Comparison of ENCODE assay signal across 13 mouse cellular contexts in the genomic region with DNA sequence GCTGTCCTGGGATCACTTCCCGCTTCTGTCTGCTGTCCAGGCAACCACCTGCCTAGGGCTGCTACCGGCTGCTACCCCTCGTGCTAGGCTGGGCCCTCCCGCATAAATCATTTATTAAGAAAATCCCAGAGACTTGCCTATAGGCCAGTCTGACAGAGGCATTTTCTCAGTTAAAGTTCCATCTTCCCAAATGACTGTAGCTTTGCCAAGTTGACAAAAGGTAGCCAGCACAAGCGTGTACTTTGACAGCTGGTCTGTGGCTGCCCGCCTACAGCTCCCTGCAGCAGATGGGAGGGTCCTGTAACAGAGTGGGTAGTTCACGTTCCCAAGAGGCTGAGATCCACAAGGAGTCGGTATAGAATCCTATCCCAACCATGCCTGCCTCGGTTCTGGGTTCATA. TPM values are rescaled to one million over a fixed set of nuclear protein-coding genes. Genes with fewer than 3 reads are reported as not detected.
DNase-seq lines count a peak whose midpoint lies in the region; ATAC-seq lines count a peak whose summit lies in the region.
"Had no signal": no experiment of that assay in that cellular context is flagged by ENCODE, and none has a peak within 500 bp of the region (broad histone marks: within the 10 kb centered on the region; RNA-seq: fewer than 3 reads in every experiment).

No protein-coding gene starts in this region.

- H3K36me3 ChIP-seq in kidney, embryonic 16.5 days (ENCODE audit: insufficient read depth, low read length), result peaks cover 79% of the 10 kb centered on the region
- H3K36me3 ChIP-seq in midbrain, embryonic 10.5 days, result peaks cover 97% of the 10 kb centered on the region

- peaks cover 13% of the 10 kb centered on the region for H3K4me1 ChIP-seq in kidney, embryonic 16.5 days (ENCODE audit: insufficient read depth, low read length)
- no peaks in the 10 kb centered on the region for H3K4me1 ChIP-seq in midbrain, embryonic 10.5 days
- H3K4me1 ChIP-seq: midbrain, embryonic 13.5 days; neural tube, embryonic 15.5 days had no signal

- no peaks in the 10 kb centered on the region for H3K27me3 ChIP-seq in kidney, embryonic 16.5 days (ENCODE audit: insufficient read depth, low read length)
- no peaks in the 10 kb centered on the region for H3K27me3 ChIP-seq in midbrain, embryonic 10.5 days (ENCODE audit: low read depth, poor library complexity, severe bottlenecking)
- H3K27me3 ChIP-seq: CH12.LX; limb, embryonic 12.5 days; midbrain, embryonic 13.5 days; neural tube, embryonic 15.5 days had no signal

- H3K9ac ChIP-seq in kidney, embryonic 16.5 days (replicated peaks; ENCODE audit: low read length), result no peak overlapping the region
- H3K9ac ChIP-seq: limb, embryonic 12.5 days; midbrain, embryonic 13.5 days; neural tube, embryonic 15.5 days had no signal

- no peak overlapping the region for H3K27ac ChIP-seq in kidney, embryonic 16.5 days (ENCODE audit: low read length)
- no peak overlapping the region for H3K27ac ChIP-seq in midbrain, embryonic 10.5 days (replicated peaks)
- H3K27ac ChIP-seq: limb, embryonic 12.5 days; midbrain, embryonic 13.5 days; neural tube, embryonic 15.5 days had no signal

- H3K9me3 ChIP-seq in kidney, embryonic 16.5 days (ENCODE audit: low read length), result no peaks in the 10 kb centered on the region
- H3K9me3 ChIP-seq in midbrain, embryonic 10.5 days (replicated peaks), result no peaks in the 10 kb centered on the region
- H3K9me3 ChIP-seq: limb, embryonic 12.5 days; midbrain, embryonic 13.5 days; neural tube, embryonic 15.5 days had no signal

- peak; percentile 67 for DNase-seq in kidney, adult 11 months
- peak; percentile 74 for DNase-seq in kidney, adult 9 months
- peak; percentile 62 to 85 for DNase-seq in layer of hippocampus, postnatal 14 days (ENCODE audit: low spot score in 2 of 2)
- peak; percentile 80 for DNase-seq in right cerebral cortex, postnatal 25 days
- no peak for DNase-seq in thymus, postnatal 25 days
- DNase-seq in midbrain, embryonic 10.5 days (ENCODE audit: low spot score), result no peak
- DNase-seq: lung, adult 2 months had no signal

- no peak for ATAC-seq in kidney, embryonic 16.5 days (ENCODE audit: low FRiP score, low TSS enrichment)
- no peak for ATAC-seq in megakaryocyte progenitor cell, adult 5-6 weeks (replicated peaks; ENCODE audit: poor library complexity)
- ATAC-seq: midbrain, embryonic 13.5 days had no signal

- no peak overlapping the region for H3K4me2 ChIP-seq in kidney, embryonic 16.5 days (replicated peaks; ENCODE audit: low read depth, low read length)
- H3K4me2 ChIP-seq: limb, embryonic 12.5 days; midbrain, embryonic 13.5 days; neural tube, embryonic 15.5 days had no signal

- 76% methylated on average over 9 of the region's 9 CpGs for WGBS in kidney, embryonic 16.5 days
- WGBS in midbrain, embryonic 10.5 days, result 89% methylated on average over 9 of the region's 9 CpGs

- no peak overlapping the region for H3K4me3 ChIP-seq in kidney, embryonic 16.5 days (ENCODE audit: low read length)
- H3K4me3 ChIP-seq in midbrain, embryonic 10.5 days, result no peak overlapping the region
- H3K4me3 ChIP-seq: limb, embryonic 12.5 days; midbrain, embryonic 13.5 days; neural tube, embryonic 15.5 days had no signal

RNA-seq across cellular contexts. Expression of gene Psmc1, which starts 13.5 kb away (rescaled TPM):
- 313 and 320 TPM in 2 replicates for polyA plus RNA-seq in kidney, embryonic 16.5 days (2015; fragmentation: Nextera tagmentation; extraction: Ambion mirVana)
- total RNA-seq in layer of hippocampus, postnatal 14 days (2021), result 100 to 1,000 TPM; 193 to 200 TPM
- total RNA-seq in megakaryocyte progenitor cell, adult 5-6 weeks (2015), result 236 and 253 TPM in 2 replicates
- total RNA-seq in megakaryocyte progenitor cell, adult 5-6 weeks (2017), result 265 and 368 TPM in 2 replicates
- polyA plus RNA-seq in midbrain, embryonic 10.5 days (2016; fragmentation: Nextera tagmentation; extraction: Ambion mirVana), result 417 and 419 TPM in 2 replicates

RNA-seq across cellular contexts. Expression of gene Nrde2, which starts 36.0 kb away (rescaled TPM):
- 18.2 and 19.1 TPM in 2 replicates for polyA plus RNA-seq in kidney, embryonic 16.5 days (2015; fragmentation: Nextera tagmentation; extraction: Ambion mirVana)
- total RNA-seq in layer of hippocampus, postnatal 14 days (2021), result 10 to 100 TPM; 19.3 to 21.0 TPM
- total RNA-seq in megakaryocyte progenitor cell, adult 5-6 weeks (2015), result 5.9 and 6.5 TPM in 2 replicates
- total RNA-seq in megakaryocyte progenitor cell, adult 5-6 weeks (2017), result 24.0 and 29.9 TPM in 2 replicates
- polyA plus RNA-seq in midbrain, embryonic 10.5 days (2016; fragmentation: Nextera tagmentation; extraction: Ambion mirVana), result 14.1 and 15.1 TPM in 2 replicates

Comparison
In these comparisons a context has a peak if more than half of its experiments do, and no peak if none do; other contexts are left out.
1. DNase-seq: peak in kidney, adult 11 months (single experiment), kidney, adult 9 months (single experiment), layer of hippocampus, postnatal 14 days (2 of 2) and right cerebral cortex, postnatal 25 days (single experiment); none in thymus, postnatal 25 days (single experiment) and midbrain, embryonic 10.5 days (single experiment).